Mouse (Mus musculus) mesoderm, embryonic 11.5 days (tissue): ENCODE results near the gene AC129217.1.

Experiments
- DNase-seq: peaks from one replicate; pipeline ENCODE4 v3.0.0-alpha.2; 2012; ENCODE audit warnings: low read depth, low spot score

The AC129217.1 gene

GRCm38 (mm10) chr19:8829660-8830059 is at the start of gene AC129217.1:
Gene AC129217.1, plus strand, starts transcription at chr19:8829773.
- no peak for DNase-seq

GRCm38 (mm10) chr19:8786008-8786781 is 43.4 kb upstream of the AC129217.1 start, which contains the start of gene Taf6l:
Gene Taf6l, minus strand, starts transcription at chr19:8786417.
- peak; percentile 95 for DNase-seq

- peak; percentile 66 for DNase-seq
These were observed 41.1 kb upstream of the AC129217.1 start for GRCm38 (mm10) chr19:8788521-8788920.

DNA sequence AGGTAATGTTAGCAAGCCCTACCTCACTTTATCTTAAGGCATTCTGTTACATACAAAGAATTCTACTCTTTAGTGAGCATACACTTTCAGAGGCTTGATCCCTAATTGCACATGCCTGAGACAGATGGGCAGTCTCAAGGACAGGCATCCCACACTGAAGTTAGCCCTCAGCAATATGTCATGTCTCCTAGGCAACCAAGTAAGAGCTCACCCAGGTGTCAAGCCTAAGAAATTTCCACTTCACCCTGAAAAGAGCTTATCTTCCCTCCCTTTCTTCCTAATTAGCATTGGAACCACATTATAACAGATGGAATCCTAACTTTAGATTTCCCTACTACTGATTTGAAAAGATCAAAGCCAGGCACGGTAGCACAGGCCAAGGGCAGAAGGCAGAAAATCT is 40.4 kb upstream of the AC129217.1 start:
- no peak for DNase-seq

DNA sequence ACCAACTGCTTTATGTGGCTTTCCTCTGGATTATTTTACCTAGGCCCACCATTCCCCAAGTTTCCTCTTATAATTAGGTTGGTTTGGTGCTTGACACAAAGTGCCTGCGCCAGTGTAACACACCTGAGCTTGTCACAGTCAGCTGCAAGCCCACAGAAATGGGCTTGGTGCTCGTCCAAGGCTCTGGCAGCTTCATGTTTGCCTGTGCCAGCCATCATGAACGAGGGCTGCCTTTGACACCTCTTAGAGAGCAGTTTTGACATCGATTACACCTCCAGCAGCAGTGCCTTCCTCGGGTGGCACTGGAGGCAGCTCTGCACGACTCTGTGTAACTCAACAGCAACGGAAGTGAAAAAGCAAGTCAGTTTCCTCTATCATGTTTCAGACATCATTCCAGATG is 39.4 kb upstream of the AC129217.1 start:
- no peak for DNase-seq

- peak; percentile 95 for DNase-seq
These were observed 31.2 kb upstream of the AC129217.1 start, which contains the start of gene Polr2g for GRCm38 (mm10) chr19:8798264-8798946. Gene Polr2g, minus strand, starts transcription at chr19:8798577.

DNA sequence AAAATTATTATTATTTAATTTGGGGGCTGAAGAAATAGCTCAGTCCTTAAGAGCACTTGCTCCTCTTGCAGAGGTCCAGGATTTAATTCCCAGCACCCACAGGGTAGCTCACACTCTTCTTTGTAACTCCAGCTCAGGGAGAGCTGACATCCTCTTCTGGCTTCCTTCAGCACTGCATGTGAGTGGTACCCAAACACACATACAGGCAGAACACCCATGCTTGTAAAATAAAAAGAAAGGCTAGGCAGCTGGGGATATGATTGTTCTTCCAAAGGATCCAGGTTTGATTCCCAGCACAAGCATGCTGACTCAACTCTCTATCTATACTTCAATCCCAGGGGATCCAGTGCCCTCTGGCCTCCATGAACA is 30.6 kb upstream of the AC129217.1 start:
- no peak for DNase-seq

DNA sequence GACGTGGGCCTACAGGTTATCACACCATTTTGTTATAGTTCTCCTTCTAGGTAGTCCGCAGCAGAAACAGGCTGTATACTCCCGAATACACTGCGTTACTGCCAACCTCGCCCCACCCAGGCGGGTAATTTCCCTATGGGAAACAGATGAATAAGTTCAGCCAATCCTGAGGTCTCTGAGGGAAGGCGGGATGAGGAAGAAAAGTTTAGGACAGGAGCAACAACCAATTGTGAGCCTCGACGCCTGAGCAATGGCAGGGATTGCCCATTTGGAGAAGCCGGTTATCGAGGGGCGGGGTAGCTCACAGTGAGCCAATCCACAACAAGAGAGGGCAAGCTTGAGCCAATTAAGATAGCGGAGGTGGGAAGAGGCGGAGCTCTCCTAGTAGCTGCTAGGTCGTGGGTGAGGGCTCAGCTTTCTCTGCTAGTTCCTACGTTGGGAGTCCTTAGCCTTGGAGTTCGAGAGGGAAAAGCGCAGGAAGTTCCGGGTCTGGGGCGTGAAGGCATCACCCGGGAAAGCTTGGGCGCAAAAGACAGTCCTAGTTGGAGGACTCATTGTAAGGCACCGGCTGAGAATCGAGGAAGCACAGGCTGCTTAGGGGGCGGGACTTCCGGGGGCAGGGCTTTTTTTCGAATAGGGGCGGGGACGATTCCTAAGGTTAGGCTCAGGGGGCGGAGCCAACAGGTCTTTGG is 27.3 kb upstream of the AC129217.1 start, which contains the start of gene Zbtb3:
Gene Zbtb3 (plus strand): TSS at position 426 of the 692 bp plus-strand sequence.
- DNase-seq: peak; percentile 97

DNA sequence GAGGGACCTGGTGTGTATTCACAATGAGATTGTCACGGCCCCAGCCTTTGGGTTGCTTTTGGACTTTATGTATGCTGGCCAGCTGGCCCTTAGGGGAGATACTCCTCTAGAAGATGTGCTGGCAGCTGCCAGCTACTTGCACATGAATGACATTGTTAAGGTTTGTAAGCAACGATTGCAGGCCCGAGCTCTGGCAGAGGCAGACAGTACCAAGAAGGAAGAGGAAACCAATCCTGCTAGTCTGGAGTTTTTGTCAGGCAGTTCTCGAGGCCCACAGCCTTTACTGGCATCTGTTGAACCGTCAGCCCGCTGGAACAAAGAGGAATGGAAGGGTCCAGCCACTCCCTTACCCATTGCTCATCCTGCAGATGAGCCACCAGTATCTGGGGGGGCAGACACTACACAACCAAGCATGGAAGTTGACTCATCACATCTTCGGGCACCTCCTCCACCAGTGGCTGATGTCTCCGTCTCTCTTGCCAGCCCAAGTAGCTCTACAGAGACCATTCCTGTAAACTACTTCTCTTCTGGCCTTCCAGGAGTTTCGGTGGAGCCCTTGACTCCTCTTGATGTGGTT is 26.3 kb upstream of the AC129217.1 start:
- DNase-seq: no peak

GRCm38 (mm10) chr19:8803879-8804660 is 25.5 kb upstream of the AC129217.1 start:
- no peak for DNase-seq

DNA sequence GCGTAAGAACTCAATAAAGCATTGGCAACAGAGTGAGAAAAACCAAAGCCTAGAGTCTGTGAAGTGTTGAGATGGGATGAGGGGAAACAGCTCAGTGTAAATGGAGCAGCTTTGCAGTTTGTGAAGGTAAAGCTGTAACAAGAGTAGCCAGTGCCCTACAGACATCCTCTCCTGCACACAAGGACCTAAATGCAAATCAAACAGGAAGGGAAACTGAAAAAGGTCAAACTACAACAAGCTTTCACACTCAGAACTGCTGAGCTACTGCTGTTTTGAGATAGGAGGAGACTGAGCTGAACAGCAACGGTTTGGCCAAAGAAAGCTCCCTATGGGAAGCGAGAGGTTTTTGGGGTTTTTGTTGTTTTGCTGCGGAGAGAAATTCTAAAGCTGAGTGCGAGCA is 22.8 kb upstream of the AC129217.1 start:
- DNase-seq: no peak

- no peak for DNase-seq
These were observed 13.8 kb upstream of the AC129217.1 start for GRCm38 (mm10) chr19:8815812-8816211.

- DNase-seq: no peak
These were observed 12.6 kb upstream of the AC129217.1 start for GRCm38 (mm10) chr19:8817001-8817400.

GRCm38 (mm10) chr19:8818301-8818798 is 11.2 kb upstream of the AC129217.1 start:
- DNase-seq: no peak

- peak; percentile 99 for DNase-seq
These were observed 10.6 kb upstream of the AC129217.1 start, which contains the start of gene Ttc9c for GRCm38 (mm10) chr19:8818801-8819595. Gene Ttc9c, minus strand, starts transcription at chr19:8819333.

DNA sequence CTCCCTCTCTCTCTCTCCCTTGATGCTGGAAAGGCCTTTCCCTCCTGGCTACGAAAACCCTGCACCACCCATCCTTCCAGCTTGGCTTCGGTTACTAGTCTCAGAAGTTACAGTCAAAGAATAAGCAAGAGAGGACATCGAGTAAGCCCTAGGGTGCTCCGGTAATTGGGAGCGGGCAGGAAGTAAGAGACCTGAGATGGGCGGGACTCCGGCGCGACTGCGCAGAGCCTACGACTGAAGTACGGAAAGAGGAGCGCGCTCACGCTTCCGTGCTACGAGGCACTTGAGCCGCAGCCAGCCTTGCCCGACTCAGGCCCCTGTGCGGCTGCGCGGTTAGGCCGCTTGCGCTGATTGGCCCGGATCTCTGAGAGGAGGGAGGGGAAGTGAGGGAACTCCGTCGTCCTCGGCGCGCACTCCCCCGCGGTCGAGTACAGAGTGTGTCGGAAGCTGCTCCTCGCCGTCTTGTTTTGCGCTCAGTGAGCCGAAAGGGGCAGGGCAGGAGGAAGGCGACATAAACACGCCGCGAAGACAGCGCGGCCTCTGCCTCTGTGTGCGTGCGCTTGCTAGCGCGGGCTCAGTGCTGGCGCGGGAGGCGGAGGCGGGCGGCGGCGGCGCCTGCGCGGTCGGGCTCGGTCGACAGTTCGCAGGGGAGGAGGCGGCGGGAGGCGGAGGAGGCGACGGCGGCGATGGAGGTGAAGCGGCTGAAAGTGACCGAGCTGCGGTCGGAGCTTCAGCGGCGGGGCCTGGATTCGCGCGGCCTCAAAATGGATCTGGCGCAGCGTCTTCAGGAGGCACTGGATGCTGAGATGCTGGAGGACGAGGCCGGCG is 9.8 kb upstream of the AC129217.1 start, which contains the start of gene Hnrnpul2:
Gene Hnrnpul2 (plus strand): TSS at position 415 of the 828 bp plus-strand sequence.
- DNase-seq: peak; percentile 99

- DNase-seq: no peak
These were observed 9.1 kb upstream of the AC129217.1 start for GRCm38 (mm10) chr19:8820424-8820956.

DNA sequence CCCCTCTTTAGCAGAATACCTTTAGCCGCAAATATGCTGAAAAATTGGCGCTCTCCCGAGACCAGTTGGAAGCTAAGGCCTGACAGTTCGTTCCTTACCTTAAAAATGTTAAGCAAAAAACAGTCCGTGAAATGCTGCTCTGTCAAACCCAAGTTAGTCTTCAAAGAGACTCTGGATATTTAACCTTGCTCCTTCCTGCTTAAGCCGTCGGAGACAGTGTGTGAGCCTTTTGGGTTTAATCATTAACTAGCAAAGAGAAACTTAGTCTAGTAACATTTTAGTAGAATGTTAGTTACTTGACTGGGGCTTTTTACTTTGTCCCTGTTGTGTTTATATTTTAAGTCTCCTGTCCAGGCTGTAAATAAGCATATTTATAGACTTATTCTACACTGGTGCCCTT is 8.4 kb upstream of the AC129217.1 start:
- no peak for DNase-seq

DNA sequence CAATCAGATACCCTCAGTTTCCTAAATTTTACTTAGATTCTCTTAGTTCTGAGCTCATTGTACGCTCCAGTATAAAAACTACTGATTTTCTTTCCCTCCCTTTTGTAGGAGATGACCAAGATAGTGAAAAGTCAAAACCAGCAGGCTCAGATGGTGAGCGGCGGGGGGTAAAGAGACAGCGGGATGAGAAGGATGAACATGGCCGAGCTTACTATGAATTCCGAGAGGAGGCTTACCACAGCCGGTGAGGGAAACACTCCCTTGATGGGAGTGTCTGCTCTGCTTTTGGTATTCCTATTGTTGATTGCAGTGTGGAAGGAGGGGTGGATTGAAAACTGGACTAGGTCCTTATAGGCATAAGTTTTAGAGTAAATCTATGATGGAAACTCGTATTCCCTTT is 6.9 kb upstream of the AC129217.1 start:
- DNase-seq: no peak
